Mouse (Mus musculus) brain, adult 10 weeks (tissue): ENCODE data around the gene Ube2cbp. TPM values are rescaled to one million over a fixed set of nuclear protein-coding genes. Genes with fewer than 3 reads are reported as not detected.

Source experiments
- polyA plus RNA-seq: library from polyadenylated mRNA; stranded (reverse); fragments of 350-450 nt; fragmentation: Illumina TruSeq; extraction: RNeasy Lipid Tissue Mini Kit (QIAGEN cat#74804); gene quantifications from one replicate; pipeline ENCODE4 v1.2.3, GENCODE M21; 2015; ENCODE audit warnings: low read depth, low replicate concordance

Ube2cbp gene
- 2.1 TPM for polyA plus RNA-seq

DNA sequence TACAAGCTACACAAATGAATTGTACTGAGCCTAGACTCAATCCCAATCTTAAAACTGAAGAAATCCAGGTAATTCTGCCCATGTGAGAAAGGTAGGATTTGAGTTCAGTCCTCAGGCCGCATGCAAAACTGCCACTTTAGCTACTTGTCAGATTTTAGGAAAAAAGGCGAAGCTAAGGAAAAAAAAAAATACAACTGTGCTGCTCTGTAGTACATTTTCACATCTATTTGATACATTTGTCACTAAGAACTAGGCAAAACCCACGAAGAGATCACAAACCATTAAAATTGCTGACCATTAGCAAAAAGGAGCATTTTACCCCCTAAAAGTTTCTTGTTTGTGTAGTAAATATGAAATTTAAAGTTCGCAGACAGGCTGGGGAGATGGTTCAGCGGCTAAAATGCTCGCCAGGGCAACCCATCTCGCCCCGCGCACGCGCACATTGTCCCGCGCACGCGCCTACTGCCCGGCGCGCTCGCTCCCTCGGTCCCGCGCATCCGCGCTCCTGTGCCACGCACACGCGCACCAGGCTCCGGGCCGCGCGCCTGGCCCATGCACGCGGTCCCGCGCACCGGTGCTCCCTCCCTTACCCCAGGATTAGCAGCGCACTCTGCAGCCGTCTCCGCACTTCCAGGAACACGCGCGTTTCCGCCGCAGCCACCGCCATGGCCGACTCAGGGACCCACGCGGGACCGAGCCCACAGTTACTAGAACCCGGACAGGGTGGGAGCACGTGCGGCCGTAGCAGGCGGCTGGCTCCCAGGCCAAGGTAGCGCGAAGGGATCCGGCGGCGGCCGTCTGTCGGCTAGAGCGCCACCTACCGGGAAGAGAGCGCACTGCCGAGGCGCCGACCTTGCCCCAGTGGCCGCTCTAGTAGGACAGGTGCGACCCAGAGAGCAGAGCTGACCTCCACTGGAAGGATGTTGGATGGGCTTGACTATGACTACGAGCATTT lies at the start of gene Ube2cbp:
TSS of gene Ube2cbp (minus strand) at position 800 of the 955 bp plus-strand sequence.

DNA sequence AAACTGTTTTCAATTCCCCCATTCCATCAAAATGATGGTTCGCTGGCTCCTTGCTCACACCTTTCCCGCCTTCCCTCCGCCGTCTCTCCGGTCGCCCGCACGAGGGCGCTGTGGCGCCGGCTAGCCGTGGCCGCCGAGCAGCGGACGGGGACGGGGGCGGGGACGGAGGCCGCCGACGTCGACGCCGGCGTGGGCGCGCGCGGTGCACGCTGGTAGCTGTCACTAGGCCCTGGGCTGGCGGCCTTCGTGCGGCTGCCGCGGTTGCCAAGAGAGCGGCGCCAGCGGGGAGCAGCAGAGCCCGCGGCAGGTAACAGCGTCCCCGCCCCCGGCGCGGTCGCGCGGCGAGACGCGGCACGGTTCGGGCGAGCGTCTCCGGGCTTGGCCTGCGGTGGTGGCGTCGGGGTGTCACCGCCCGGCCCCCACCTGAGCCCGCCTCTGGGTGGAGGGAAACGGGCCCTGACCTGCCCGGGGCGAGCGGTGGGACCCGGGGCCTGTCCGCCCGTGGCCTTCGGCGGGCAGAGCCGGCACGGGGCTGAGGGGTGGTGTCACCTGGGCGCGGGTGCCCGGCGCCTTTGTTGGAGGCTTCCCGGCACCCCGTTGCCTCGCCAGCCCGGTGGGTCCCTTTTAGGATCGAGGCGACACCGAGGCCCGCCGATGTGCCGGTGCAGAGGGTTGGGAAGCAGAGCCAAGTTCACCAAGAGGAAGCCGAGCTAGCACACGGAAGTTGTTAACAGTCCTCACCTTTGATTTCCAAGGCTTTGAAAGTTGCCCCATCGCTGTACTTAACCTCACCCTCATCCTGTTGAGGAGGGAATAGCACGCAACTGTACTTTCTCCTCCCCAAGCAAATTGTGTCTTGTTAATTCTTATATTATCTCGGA lies 2.5 kb upstream of the Ube2cbp start, which contains the start of gene Dop1a:
TSS of gene Dop1a (plus strand) at position 165 of the 881 bp plus-strand sequence.

Other genes with a start within 250 kb of the Ube2cbp start
- gene Dop1a, start 2.2 kb upstream of the Ube2cbp start, polyA plus RNA-seq, result 27.3 TPM
- 10.7 TPM for gene Pgm3, start 106.9 kb upstream of the Ube2cbp start, polyA plus RNA-seq
- gene Rwdd2a, start 107.0 kb upstream of the Ube2cbp start, polyA plus RNA-seq, result 49.0 TPM
- 66.0 TPM for gene Me1, start 231.0 kb upstream of the Ube2cbp start, polyA plus RNA-seq